Mouse (Mus musculus) heart, embryonic 10.5 days (tissue): ENCODE results near the gene Cfap73. TPM values are rescaled to one million over a fixed set of nuclear protein-coding genes. Genes with fewer than 3 reads are reported as not detected.
A peak's percentile ranks its signal among the peaks of the same experiment; 100 is the strongest.

Experiments used
- DNase-seq: peaks from one replicate; pipeline ENCODE4 v3.0.0-alpha.2; 2017; ENCODE audit warnings: low spot score
- H3K27ac ChIP-seq: fragments of 300-500 bp; sonication (generic); 2 replicates; pipeline ENCODE4 v1.5.1; 2016; ENCODE audit warnings: mild to moderate bottlenecking
- H3K27me3 ChIP-seq: fragments of 300-500 bp; sonication (generic); 2 replicates; pipeline ENCODE4 v1.6.1; 2016; ENCODE audit warnings: mild to moderate bottlenecking; ENCODE audit not compliant: poor library complexity, insufficient read depth, severe bottlenecking
- H3K36me3 ChIP-seq: fragments of 300-500 bp; sonication (generic); 2 replicates; pipeline ENCODE4 v1.6.1; 2016; ENCODE audit warnings: mild to moderate bottlenecking, moderate library complexity
- H3K4me1 ChIP-seq: fragments of 300-500 bp; sonication (generic); 2 replicates; pipeline ENCODE4 v1.6.1; 2016; ENCODE audit warnings: mild to moderate bottlenecking
- H3K4me3 ChIP-seq: fragments of 300-500 bp; sonication (generic); 2 replicates; pipeline ENCODE4 v1.5.1; 2016; ENCODE audit warnings: mild to moderate bottlenecking, moderate library complexity
- H3K9me3 ChIP-seq: fragments of 300-500 bp; sonication (generic); 2 replicates; pipeline ENCODE4 v1.6.1; 2016; ENCODE audit warnings: mild to moderate bottlenecking, moderate library complexity
- WGBS: fragments of 180-500 bp; shearing (Covaris S2); methylation state at CpG from one replicate; pipeline ENCODE4 v1.1.7; 2016; 5-methylcytosine and 5-hydroxymethylcytosine counted together
- polyA plus RNA-seq: library from polyadenylated mRNA; unstranded; fragments of >200 nt; fragmentation: Nextera tagmentation; extraction: Ambion mirVana; gene quantifications from 2 replicates; pipeline ENCODE4 v1.2.1, GENCODE M21; 2016

Gene Cfap73
- polyA plus RNA-seq, 1 experiment from 2014 or later: 0.39 TPM

GRCm38 (mm10) chr5:120656281-120656751 is 22.3 kb upstream of the Cfap73 start:
- 80% methylated on average over 12 of the region's 12 CpGs for WGBS
- Histone ChIP-seq H3K36me3 (no peaks in the 10 kb centered on the region), H3K4me1 (peaks cover 2% of the 10 kb centered on the region; the same call in 1 of the 2 replicates), H3K9me3 (no peaks in the 10 kb centered on the region), H3K27ac (no peak overlapping the region), H3K4me3 (no peak overlapping the region), H3K27me3 (peaks cover 57% of the 10 kb centered on the region)
- DNase-seq: no peak

GRCm38 (mm10) chr5:120653873-120654272 is 19.8 kb upstream of the Cfap73 start:
- Histone ChIP-seq H3K36me3 (no peaks in the 10 kb centered on the region), H3K27ac (no peak overlapping the region), H3K27me3 (peaks cover 65% of the 10 kb centered on the region), H3K9me3 (no peaks in the 10 kb centered on the region), H3K4me1 (peaks cover 12% of the 10 kb centered on the region), H3K4me3 (no peak overlapping the region)
- WGBS: 87% methylated on average over 2 of the region's 2 CpGs
- no peak for DNase-seq

DNA sequence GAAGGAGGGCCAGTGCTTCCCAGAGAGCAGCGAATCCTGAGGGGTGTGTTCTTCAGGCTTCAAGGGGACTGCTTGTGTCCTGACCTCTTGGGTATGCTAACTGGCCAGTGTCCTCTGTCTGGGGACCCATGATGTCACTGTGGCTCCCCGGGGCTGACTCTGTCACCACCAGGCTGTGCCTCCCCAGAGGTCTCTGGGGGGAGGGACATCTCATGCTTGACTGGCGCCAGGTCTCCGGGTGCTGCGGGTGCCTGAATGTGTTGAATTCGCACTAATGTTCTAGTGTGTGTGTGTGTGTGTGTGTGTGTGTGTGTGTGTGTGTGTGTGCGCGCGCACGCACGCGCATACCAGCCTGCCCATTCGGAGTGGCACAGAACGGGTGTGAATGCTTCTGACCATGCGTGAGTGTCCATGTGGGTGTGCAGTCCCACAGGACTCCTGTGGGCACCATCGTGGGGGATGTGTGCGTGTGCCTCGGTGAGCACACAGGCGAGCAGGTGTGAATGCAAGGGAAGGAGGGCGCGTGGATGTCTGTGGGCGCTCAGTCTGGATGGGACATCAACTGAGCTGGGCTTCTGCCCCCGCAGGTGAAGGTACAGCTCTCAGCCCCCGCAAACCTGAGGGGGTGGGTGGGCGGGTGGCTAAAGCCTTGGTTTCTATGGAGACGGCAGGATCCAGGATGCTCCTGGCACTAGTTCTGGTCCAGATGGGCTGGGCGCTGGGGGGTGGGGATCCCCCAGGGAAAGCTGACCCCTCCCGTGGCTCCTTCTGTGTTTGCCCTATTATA is 19.1 kb upstream of the Cfap73 start:
- no peaks in the 10 kb centered on the region for H3K36me3 ChIP-seq
- peaks cover 19% of the 10 kb centered on the region for H3K4me1 ChIP-seq
- no peak overlapping the region for H3K27ac ChIP-seq
- DNase-seq: no peak
- H3K27me3 ChIP-seq: peaks cover 66% of the 10 kb centered on the region
- 81% methylated on average over 28 of the region's 28 CpGs for WGBS
- H3K9me3 ChIP-seq: no peaks in the 10 kb centered on the region
- no peak overlapping the region for H3K4me3 ChIP-seq

DNA sequence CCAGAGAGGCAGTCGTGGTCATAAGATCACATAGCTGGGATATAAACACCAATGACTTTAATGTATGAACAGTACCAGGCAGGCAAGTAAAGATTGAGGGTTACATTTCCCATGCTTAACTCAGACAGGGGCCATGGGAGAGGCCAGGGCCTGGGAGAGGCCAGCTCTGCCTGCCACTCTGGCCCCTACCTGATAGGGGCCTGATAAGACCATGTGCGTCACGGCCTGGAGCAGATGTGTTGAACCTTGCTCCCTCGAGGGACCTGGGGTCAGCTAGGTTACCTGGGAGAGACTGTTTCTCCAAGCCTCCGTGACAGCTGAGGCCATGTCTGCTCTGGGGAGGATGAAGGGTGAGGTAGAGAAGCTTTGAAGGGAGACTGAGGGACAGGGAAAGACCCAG is 17.2 kb upstream of the Cfap73 start:
- Histone ChIP-seq H3K27ac (0 out of 2 replicates have a peak overlapping the region, but pooled peaks have one; percentile 6), H3K4me1 (peaks cover 19% of the 10 kb centered on the region), H3K36me3 (no peaks in the 10 kb centered on the region), H3K9me3 (no peaks in the 10 kb centered on the region), H3K4me3 (no peak overlapping the region), H3K27me3 (peaks cover 62% of the 10 kb centered on the region)
- 33% methylated on average over 5 of the region's 5 CpGs for WGBS
- no peak for DNase-seq

DNA sequence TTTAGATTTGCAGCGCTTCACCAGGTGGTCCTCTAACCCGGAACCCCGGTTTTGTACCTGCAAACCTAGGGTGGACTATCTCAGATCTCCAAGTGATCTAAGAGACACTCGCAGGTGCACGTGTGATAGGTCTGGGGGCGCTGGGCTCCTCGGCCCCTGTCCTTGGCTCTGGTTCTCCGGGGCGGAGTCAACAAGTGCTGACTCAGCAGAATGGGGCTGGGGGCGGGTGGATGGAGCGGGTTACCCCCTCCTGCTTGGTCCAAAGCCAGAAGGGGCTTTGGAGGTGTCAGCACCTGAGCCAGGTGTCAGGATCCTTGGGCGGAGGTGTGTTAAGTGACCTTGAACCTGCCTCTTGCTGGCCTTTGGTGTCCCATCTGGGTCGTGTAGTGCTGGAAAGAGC is 15.9 kb upstream of the Cfap73 start:
- Histone ChIP-seq H3K4me3 (no peak overlapping the region), H3K4me1 (peaks cover 19% of the 10 kb centered on the region), H3K27me3 (peaks cover 60% of the 10 kb centered on the region), H3K27ac (no peak overlapping the region), H3K9me3 (no peaks in the 10 kb centered on the region), H3K36me3 (no peaks in the 10 kb centered on the region)
- 22% methylated on average over 13 of the region's 13 CpGs for whole genome bisulfite sequencing
- DNase-seq: no peak

GRCm38 (mm10) chr5:120649374-120649933 is 15.4 kb upstream of the Cfap73 start:
- H3K4me3 ChIP-seq: peak overlapping the region; percentile 56
- 4% methylated on average over 21 of the region's 21 CpGs for WGBS
- no peak for DNase-seq
- peaks cover 19% of the 10 kb centered on the region for H3K4me1 ChIP-seq
- no peaks in the 10 kb centered on the region for H3K9me3 ChIP-seq
- H3K27me3 ChIP-seq: peaks cover 56% of the 10 kb centered on the region
- H3K27ac ChIP-seq: peak overlapping the region; percentile 72; the same call in 1 of the 2 replicates
- no peaks in the 10 kb centered on the region for H3K36me3 ChIP-seq

DNA sequence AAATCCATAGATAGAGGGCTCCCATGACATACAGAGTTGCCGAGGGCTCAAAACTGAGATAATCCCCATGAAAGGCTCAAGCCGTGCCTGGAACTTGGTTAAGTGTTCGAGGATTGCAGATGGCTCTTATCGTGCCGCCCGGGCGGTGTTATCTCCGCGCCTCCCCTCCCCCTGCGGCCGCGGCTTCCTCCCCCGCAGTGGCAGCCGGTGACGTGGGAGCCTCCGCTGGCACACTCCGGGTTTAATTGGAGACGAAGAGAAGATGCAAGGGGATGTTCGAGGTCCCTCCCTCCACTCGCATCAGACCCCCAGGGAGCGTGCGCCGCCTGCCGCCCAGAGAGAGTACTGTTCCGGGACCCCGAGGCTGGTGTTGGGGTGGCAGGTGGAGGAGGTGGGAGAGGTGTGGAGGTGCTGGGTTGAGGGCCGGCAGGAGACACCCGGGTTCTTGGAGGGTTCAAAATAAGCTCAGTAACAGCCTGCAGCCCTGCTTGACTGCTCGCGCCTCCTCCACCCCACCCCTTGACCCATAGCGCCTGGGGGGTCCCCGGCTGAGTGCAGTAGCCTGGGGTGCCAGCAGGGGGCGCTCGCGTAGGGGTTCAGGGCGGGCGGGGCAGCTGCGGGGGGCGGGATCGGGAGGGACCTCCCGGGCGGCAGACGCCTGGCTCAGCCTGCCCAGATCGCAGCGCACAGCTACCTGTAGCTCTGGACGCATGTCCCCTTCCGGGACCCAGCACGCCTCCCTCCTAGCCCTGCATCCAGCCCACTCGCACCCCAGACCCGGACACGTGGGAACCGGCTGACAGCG is 14.7 kb upstream of the Cfap73 start, which contains the start of gene Rasal1:
Rasal1 (plus strand) TSS at position 244 of the 805 bp plus-strand sequence.
- Histone ChIP-seq H3K9me3 (no peaks in the 10 kb centered on the region), H3K27me3 (peaks cover 58% of the 10 kb centered on the region), H3K4me3 (peak within 1 kb of the TSS; percentile 56), H3K36me3 (no peaks in the 10 kb centered on the region), H3K27ac (peak within 1 kb of the TSS; percentile 72; the same call in 1 of the 2 replicates), H3K4me1 (peaks cover 23% of the 10 kb centered on the region)
- peak; percentile 82 for DNase-seq
- under 1% methylated on average over 51 of the region's 53 CpGs for WGBS

DNA sequence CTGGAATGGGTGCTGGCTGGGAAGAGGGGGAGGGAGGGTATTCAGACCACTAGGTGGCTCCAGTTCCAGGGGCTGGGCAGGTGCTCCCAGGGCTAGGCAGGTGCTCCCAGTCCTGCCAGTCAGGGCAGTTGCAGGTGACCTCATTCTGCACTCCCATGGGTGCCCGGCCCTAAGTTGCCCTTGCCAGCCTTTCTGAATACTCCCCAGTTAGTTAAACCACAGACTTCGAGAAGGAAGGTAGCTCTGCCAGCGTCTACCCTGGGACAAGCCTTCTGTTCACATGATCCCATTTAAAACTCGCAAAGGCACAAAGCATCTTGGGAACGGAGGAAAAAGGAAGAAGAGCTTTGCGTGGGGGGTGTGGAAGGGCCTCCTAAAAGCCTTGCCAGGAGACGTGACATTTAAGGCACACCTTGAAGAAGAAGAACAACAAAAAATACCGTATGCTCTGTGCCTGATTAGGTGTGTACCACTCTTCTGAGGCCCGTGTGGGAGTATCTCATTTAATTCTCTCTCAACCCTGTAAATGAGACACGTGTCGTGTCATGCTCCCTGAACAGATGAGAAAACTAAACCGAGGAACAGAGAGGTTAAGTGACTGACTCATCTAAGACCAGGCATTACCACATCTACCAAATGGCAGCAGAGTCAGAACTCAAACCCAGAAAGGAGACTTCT is 13.9 kb upstream of the Cfap73 start:
- Histone ChIP-seq H3K36me3 (no peaks in the 10 kb centered on the region), H3K27ac (no peak overlapping the region), H3K4me1 (peaks cover 28% of the 10 kb centered on the region), H3K4me3 (peak overlapping the region; percentile 56; the same call in 1 of the 2 replicates), H3K9me3 (no peaks in the 10 kb centered on the region), H3K27me3 (peaks cover 52% of the 10 kb centered on the region)
- DNase-seq: no peak
- WGBS: 25% methylated on average over 12 of the region's 12 CpGs

GRCm38 (mm10) chr5:120647361-120647760 is 13.3 kb upstream of the Cfap73 start:
- WGBS: 73% methylated on average over 4 of the region's 4 CpGs
- peaks cover 52% of the 10 kb centered on the region for H3K27me3 ChIP-seq

GRCm38 (mm10) chr5:120645851-120646250 is 11.8 kb upstream of the Cfap73 start:
- no peak overlapping the region for H3K4me3 ChIP-seq
- 68% methylated on average over 6 of the region's 6 CpGs for WGBS
- no peak for DNase-seq
- no peak overlapping the region for H3K27ac ChIP-seq
- H3K27me3 ChIP-seq: peaks cover 41% of the 10 kb centered on the region
- H3K9me3 ChIP-seq: no peaks in the 10 kb centered on the region
- peaks cover 24% of the 10 kb centered on the region for H3K4me1 ChIP-seq
- no peaks in the 10 kb centered on the region for H3K36me3 ChIP-seq

More at GRCm38 (mm10) chr5:120647361-120647760, 13.3 kb upstream of the Cfap73 start:
- Histone ChIP-seq H3K27ac (no peak overlapping the region), H3K4me3 (no peak overlapping the region), H3K4me1 (peaks cover 28% of the 10 kb centered on the region), H3K36me3 (no peaks in the 10 kb centered on the region), H3K9me3 (no peaks in the 10 kb centered on the region)
- DNase-seq: no peak

DNA sequence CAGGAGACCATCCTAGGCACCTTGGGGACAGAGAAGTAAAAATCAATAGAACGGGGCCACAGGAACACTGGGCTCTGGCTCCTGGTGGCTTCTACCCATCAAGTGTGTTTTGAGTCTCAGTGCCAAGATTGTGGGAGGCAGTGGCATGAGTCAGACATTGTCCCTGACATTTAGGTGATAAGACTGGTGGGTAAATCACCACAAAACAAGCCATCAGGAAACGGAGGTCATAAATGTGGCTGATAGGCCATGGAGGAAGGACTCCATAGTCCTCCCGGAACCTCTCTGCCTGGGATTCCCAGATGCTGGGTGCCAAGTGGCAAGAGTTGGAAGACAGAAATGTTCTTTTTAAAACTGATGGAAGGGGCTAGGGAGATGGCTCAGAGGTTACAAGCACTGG is 10.2 kb upstream of the Cfap73 start:
- WGBS: 66% methylated on average over 3 of the region's 3 CpGs

DNA sequence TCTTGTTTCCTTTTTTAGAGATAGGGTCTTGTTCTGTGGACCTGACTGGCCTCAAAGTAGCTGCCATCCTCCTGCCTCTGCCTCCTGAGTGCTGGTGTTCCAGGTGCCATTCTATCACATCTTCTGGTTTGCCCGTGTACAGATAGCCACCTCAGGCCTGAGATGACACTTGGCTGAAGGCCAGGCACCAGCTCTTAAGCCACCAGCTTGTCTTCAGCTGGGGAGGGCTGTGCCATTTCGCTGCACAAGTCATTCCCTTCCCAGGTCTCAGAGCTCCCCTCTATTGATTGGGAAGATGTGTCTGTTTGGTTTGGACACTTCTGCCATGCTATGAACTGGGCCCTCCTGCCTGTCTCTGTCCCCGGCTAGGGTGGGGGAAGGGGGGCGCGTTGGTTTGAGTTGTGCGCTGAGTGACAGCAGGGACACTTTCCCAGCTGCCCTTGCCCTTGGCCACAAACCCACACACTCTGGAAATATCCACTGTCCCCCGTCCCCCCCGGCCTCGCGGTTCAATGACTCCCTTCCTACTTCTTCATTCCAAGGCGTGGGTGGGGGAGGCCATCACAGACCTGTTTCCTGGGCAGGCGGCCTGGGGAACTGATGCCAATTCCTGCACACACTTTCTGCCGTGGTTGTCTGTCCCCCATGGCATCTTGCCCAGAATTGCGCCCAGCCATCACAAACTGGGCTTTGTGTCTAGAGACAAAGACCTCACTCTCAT is 9.5 kb upstream of the Cfap73 start:
- Histone ChIP-seq H3K4me3 (no peak overlapping the region), H3K27ac (no peak overlapping the region), H3K36me3 (no peaks in the 10 kb centered on the region), H3K27me3 (peaks cover 18% of the 10 kb centered on the region), H3K4me1 (peaks cover 12% of the 10 kb centered on the region), H3K9me3 (no peaks in the 10 kb centered on the region)
- WGBS: 74% methylated on average over 14 of the region's 14 CpGs
- DNase-seq: no peak

More for the DNA sequence above, 10.2 kb upstream of the Cfap73 start:
- peaks cover 25% of the 10 kb centered on the region for H3K27me3 ChIP-seq
- peaks cover 19% of the 10 kb centered on the region for H3K4me1 ChIP-seq
- no peak for DNase-seq
- no peak overlapping the region for H3K27ac ChIP-seq
- no peaks in the 10 kb centered on the region for H3K9me3 ChIP-seq
- no peaks in the 10 kb centered on the region for H3K36me3 ChIP-seq
- H3K4me3 ChIP-seq: no peak overlapping the region
